Mouse (Mus musculus) neural tube, embryonic 12.5 days (tissue): ENCODE measurements around the gene Fth1. TPM values are rescaled to one million over a fixed set of nuclear protein-coding genes. Genes with fewer than 3 reads are reported as not detected.

ENCODE experiments used
- polyA plus RNA-seq: library from polyadenylated mRNA; unstranded; fragments of >200 nt; fragmentation: Nextera tagmentation; extraction: Ambion mirVana; gene quantifications from 2 replicates; pipeline ENCODE4 v1.2.1, GENCODE M21; 2016

Gene Fth1
- polyA plus RNA-seq, 1 experiment from 2014 or later = 1,314 TPM

Other genes with a start within 250 kb of the Fth1 start
- gene Scgb2a2, start 133.0 kb upstream of the Fth1 start, polyA plus RNA-seq = not detected in 2 replicates
- 87.7 and 92.6 TPM in 2 replicates for gene Incenp, start 81.0 kb upstream of the Fth1 start, polyA plus RNA-seq
- 1.0 and 1.9 TPM in 2 replicates for gene Best1, start 21.0 kb downstream of the Fth1 start, polyA plus RNA-seq
- 26.3 and 29.6 TPM in 2 replicates for gene Rab3il1, start 21.1 kb downstream of the Fth1 start, polyA plus RNA-seq
- gene Fads3, start 61.0 kb downstream of the Fth1 start, polyA plus RNA-seq = 11.4 and 13.3 TPM in 2 replicates
- 133 and 135 TPM in 2 replicates for gene Fads2, start 121.1 kb downstream of the Fth1 start, polyA plus RNA-seq
- 162 and 167 TPM in 2 replicates for gene Fads1, start 202.3 kb downstream of the Fth1 start, polyA plus RNA-seq
- 342 and 348 TPM in 2 replicates for gene Tmem258, start 223.4 kb downstream of the Fth1 start, polyA plus RNA-seq
- 69.6 and 73.6 TPM in 2 replicates for gene Fen1, start 223.6 kb downstream of the Fth1 start, polyA plus RNA-seq